Mouse (Mus musculus): Measurements from ENCODE around the gene Slc30a5.

Slc30a5 gene

GRCm38 (mm10) chr13:100775252-100776055 is 57.8 kb downstream of the Slc30a5 start, which contains the start of gene Cenph:
Gene Cenph (minus strand): TSS chr13:100775899.
- peak; percentile 46 for DNase-seq (ENCODE audit: low read depth, low spot score)

GRCm38 (mm10) chr13:100774704-100775103 is 58.5 kb downstream of the Slc30a5 start:
- no peak for DNase-seq (ENCODE audit: low read depth, low spot score)

- DNase-seq (ENCODE audit: low read depth, low spot score), result no peak
Observed at GRCm38 (mm10) chr13:100755329-100755728, 77.9 kb downstream of the Slc30a5 start.

- DNase-seq (ENCODE audit: low read depth, low spot score), result no peak
Observed at GRCm38 (mm10) chr13:100754186-100754585, 79.0 kb downstream of the Slc30a5 start.

- DNase-seq (ENCODE audit: low read depth, low spot score), result no peak
Observed at GRCm38 (mm10) chr13:100753011-100753410, 80.2 kb downstream of the Slc30a5 start.
